Mouse (Mus musculus): ENCODE results near the gene 9430015G10Rik. TPM values are rescaled to one million over a fixed set of nuclear protein-coding genes. Genes with fewer than 3 reads are reported as not detected.

Gene 9430015G10Rik
- polyA plus RNA-seq, 1 experiment from 2014 or later = 42.0 TPM

DNA sequence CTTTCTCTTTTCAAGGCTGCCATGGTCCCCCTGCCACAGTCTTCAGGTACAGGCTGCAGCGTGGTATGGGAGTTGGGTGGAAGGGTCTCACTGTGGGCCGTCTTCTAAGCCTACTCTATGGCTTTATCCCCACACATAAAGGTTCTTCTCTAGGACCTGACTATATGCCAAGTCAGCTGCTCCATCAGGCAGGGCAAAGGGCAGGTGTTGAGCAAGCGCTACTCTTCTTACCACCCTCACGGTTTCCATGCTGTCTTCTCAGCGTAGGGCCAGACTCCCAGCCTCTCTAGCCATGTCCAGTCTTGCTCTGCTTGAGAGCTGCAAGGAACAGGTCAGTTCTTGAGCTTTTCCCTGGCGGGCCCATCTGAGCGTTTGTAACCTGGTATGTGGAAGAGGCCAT, 14.3 kb downstream of the 9430015G10Rik start:
- Histone ChIP-seq H3K27me3 (ENCODE audit: control insufficient read depth, insufficient read depth, low read depth, low read length) (no peaks in the 10 kb centered on the region), H3K4me1 (replicated peaks; ENCODE audit: control insufficient read depth, insufficient read depth, low read length) (no peaks in the 10 kb centered on the region), H3K9ac (ENCODE audit: low read length) (no peak overlapping the region), H3K4me3 (ENCODE audit: low read length) (no peak overlapping the region), H3K27ac (ENCODE audit: low read length) (no peak overlapping the region), H3K4me2 (ENCODE audit: low read depth, low read length) (no peak overlapping the region), H3K36me3 (ENCODE audit: control insufficient read depth, insufficient read depth, low read length) (peaks cover 45% of the 10 kb centered on the region), H3K9me3 (ENCODE audit: control insufficient read depth, low read length) (no peaks in the 10 kb centered on the region)
- WGBS = 93% methylated on average over 7 of the region's 7 CpGs
- no peak for ATAC-seq (ENCODE audit: low read depth)

DNA sequence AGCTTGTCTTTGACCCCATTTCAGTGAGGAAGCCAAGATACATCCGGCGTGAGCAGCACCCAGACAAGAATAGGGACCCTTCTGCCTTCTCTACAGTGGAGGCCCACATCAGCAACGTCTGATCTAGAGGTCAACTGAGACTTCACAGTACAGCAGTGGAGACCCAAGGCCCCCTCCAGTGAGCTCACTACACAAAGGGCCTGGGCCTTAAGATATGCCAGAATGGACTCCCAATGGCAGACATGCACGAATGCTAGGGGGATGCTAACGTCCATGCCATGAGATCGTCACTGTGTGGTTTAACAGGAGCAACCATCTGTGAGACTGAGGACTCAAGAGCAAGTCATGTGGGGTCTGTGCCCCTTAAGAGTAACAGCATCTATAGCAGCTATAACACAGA, 15.6 kb downstream of the 9430015G10Rik start:
- no peak for ATAC-seq (ENCODE audit: low read depth)
- Histone ChIP-seq H3K9ac (ENCODE audit: low read length) (no peak overlapping the region), H3K27me3 (ENCODE audit: control insufficient read depth, insufficient read depth, low read depth, low read length) (no peaks in the 10 kb centered on the region), H3K4me2 (ENCODE audit: low read depth, low read length) (no peak overlapping the region), H3K36me3 (ENCODE audit: control insufficient read depth, insufficient read depth, low read length) (peaks cover 34% of the 10 kb centered on the region), H3K9me3 (ENCODE audit: control insufficient read depth, low read length) (no peaks in the 10 kb centered on the region), H3K4me3 (ENCODE audit: low read length) (no peak overlapping the region), H3K4me1 (replicated peaks; ENCODE audit: control insufficient read depth, insufficient read depth, low read length) (no peaks in the 10 kb centered on the region), H3K27ac (ENCODE audit: low read length) (no peak overlapping the region)
- WGBS = 92% methylated on average over 6 of the region's 6 CpGs

DNA sequence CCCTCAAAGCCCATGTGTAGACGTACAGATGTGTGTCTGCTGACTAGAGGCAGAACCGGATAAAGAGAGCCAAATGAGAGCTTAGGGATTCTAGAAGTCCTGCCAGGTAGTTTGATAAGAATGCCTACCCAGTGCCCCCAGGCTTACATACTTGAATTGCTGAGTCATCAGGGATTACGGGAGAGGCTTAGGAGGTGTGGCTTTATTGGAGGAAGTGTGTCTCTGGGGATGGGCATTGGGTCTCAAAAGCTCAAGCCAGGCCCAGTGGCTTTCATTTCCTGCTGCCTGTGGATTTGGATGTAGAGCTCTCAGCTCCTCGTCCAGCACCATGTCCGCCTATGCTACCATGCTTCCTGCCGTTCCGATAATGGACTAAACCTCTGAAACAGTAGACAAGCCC, 17.1 kb downstream of the 9430015G10Rik start:
- no peaks in the 10 kb centered on the region for H3K4me1 ChIP-seq (replicated peaks; ENCODE audit: control insufficient read depth, insufficient read depth, low read length)
- WGBS = 85% methylated on average over 7 of the region's 7 CpGs
- no peaks in the 10 kb centered on the region for H3K9me3 ChIP-seq (ENCODE audit: control insufficient read depth, low read length)
- H3K27ac ChIP-seq (ENCODE audit: low read length) = no peak overlapping the region
- H3K4me3 ChIP-seq (ENCODE audit: low read length) = no peak overlapping the region
- no peak for ATAC-seq (ENCODE audit: low read depth)
- H3K27me3 ChIP-seq (ENCODE audit: control insufficient read depth, insufficient read depth, low read depth, low read length) = no peaks in the 10 kb centered on the region
- H3K4me2 ChIP-seq (ENCODE audit: low read depth, low read length) = no peak overlapping the region
- H3K36me3 ChIP-seq (ENCODE audit: control insufficient read depth, insufficient read depth, low read length) = peaks cover 32% of the 10 kb centered on the region
- H3K9ac ChIP-seq (ENCODE audit: low read length) = no peak overlapping the region

DNA sequence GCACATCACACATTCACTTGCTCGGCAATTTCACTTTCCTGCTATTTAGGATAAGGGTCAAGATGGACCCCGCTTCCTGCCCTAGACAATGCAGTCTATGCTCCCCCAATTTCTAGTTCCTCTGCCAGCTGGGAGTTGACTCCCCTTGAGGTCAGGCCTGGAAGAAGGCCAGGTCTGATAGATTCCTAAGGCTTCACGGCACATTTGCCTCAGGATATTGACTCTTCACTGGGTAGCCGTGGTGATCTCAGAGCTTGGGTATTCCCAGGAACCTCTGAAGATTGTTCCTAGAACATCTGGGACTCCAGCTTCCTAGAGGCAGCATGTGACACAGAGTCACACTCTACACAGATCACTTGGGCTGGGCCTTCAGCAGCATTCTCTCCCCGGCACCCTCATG, 19.0 kb downstream of the 9430015G10Rik start:
- ATAC-seq (ENCODE audit: low read depth) = no peak
- Histone ChIP-seq H3K4me1 (replicated peaks; ENCODE audit: control insufficient read depth, insufficient read depth, low read length) (no peaks in the 10 kb centered on the region), H3K9ac (ENCODE audit: low read length) (no peak overlapping the region), H3K36me3 (ENCODE audit: control insufficient read depth, insufficient read depth, low read length) (peaks cover 20% of the 10 kb centered on the region), H3K27me3 (ENCODE audit: control insufficient read depth, insufficient read depth, low read depth, low read length) (no peaks in the 10 kb centered on the region), H3K4me3 (ENCODE audit: low read length) (no peak overlapping the region), H3K9me3 (ENCODE audit: control insufficient read depth, low read length) (no peaks in the 10 kb centered on the region), H3K27ac (ENCODE audit: low read length) (no peak overlapping the region), H3K4me2 (ENCODE audit: low read depth, low read length) (no peak overlapping the region)
- WGBS = 69% methylated on average over 5 of the region's 5 CpGs

DNA sequence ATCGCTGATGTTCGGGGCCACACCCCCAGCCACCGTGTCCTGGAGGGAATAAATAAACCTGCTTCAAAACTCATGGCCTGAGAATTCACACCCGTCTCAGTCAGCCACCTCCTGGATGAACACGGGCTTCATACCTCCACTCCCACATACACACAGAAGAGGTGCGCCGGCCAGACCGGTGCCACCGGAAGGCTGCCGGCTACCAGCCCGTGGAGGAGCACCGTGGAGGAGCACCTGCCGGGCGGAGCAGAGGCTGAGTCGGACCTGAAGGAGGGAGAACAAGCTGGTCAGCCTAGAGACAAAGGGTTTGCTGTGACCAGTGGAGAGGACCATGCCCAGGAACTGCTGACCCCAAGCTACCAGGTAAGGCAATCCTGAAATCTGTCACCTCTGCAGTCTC, 20.7 kb downstream of the 9430015G10Rik start, which contains the start of gene Rnf223:
Gene Rnf223 (plus strand): TSS at position 78 of the 400 bp plus-strand sequence.
- Histone ChIP-seq H3K4me3 (ENCODE audit: low read length) (no peak within 1 kb of the TSS), H3K27me3 (ENCODE audit: control insufficient read depth, insufficient read depth, low read depth, low read length) (no peaks in the 10 kb centered on the region), H3K9me3 (ENCODE audit: control insufficient read depth, low read length) (no peaks in the 10 kb centered on the region), H3K4me2 (ENCODE audit: low read depth, low read length) (no peak within 1 kb of the TSS), H3K9ac (ENCODE audit: low read length) (no peak within 1 kb of the TSS), H3K4me1 (replicated peaks; ENCODE audit: control insufficient read depth, insufficient read depth, low read length) (no peaks in the 10 kb centered on the region), H3K36me3 (ENCODE audit: control insufficient read depth, insufficient read depth, low read length) (peaks cover 11% of the 10 kb centered on the region), H3K27ac (ENCODE audit: low read length) (no peak within 1 kb of the TSS)
- ATAC-seq (ENCODE audit: low read depth) = no peak
- WGBS = 60% methylated on average over 15 of the region's 15 CpGs

DNA sequence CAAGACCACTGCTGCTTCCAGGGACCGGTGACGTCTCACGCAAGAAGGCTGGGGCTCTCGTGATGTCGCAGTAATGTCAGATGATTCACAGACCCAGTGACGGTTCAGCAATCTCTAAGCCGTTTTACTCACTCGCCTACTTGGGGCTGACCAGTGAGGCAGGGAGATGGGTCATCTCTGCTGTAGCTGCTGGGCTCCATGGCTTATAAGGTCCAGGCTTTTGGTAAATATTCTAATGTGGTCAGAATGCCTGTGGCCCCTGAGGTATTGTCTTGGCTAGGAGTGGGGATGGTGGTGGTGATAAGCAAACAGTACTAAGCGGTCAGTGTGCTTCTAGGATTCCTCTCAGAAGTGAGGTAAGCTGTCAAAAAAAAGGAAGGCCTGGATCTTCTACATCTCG, 21.2 kb downstream of the 9430015G10Rik start:
- ATAC-seq (ENCODE audit: low read depth) = no peak
- 65% methylated on average over 10 of the region's 10 CpGs for WGBS
- peaks cover 6% of the 10 kb centered on the region; the same call in 1 of the 2 replicates for H3K36me3 ChIP-seq (ENCODE audit: control insufficient read depth, insufficient read depth, low read length)
- no peaks in the 10 kb centered on the region for H3K4me1 ChIP-seq (replicated peaks; ENCODE audit: control insufficient read depth, insufficient read depth, low read length)
- H3K4me2 ChIP-seq (ENCODE audit: low read depth, low read length) = no peak overlapping the region
- no peak overlapping the region for H3K9ac ChIP-seq (ENCODE audit: low read length)
- no peaks in the 10 kb centered on the region for H3K27me3 ChIP-seq (ENCODE audit: control insufficient read depth, insufficient read depth, low read depth, low read length)
- no peak overlapping the region for H3K27ac ChIP-seq (ENCODE audit: low read length)
- H3K9me3 ChIP-seq (ENCODE audit: control insufficient read depth, low read length) = no peaks in the 10 kb centered on the region
- no peak overlapping the region for H3K4me3 ChIP-seq (ENCODE audit: low read length)

DNA sequence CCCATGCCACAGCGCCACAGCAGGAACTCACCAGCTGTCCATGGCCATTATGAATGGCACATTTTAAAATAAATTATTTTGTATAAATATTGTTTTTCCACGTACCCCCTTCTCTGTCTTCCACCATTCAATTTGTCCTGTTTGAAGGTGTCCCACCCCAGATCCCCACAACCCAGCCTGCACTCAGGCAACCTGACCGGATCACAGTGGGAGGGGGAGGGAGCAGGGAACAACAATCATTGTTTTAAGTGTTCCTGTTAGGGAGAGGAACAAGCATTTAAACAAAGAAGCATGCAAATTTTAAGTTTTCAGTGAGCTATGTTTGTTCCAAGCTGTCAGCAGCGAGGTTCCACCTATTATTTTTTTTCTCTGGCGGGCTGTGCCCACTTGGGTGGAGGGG, 23.6 kb downstream of the 9430015G10Rik start:
- H3K4me2 ChIP-seq (ENCODE audit: low read depth, low read length) = no peak overlapping the region
- ATAC-seq (ENCODE audit: low read depth) = no peak
- no peaks in the 10 kb centered on the region for H3K4me1 ChIP-seq (replicated peaks; ENCODE audit: control insufficient read depth, insufficient read depth, low read length)
- no peak overlapping the region for H3K4me3 ChIP-seq (ENCODE audit: low read length)
- 59% methylated on average over 5 of the region's 5 CpGs for WGBS
- H3K36me3 ChIP-seq (ENCODE audit: control insufficient read depth, insufficient read depth, low read length) = no peaks in the 10 kb centered on the region
- no peaks in the 10 kb centered on the region for H3K9me3 ChIP-seq (ENCODE audit: control insufficient read depth, low read length)
- H3K9ac ChIP-seq (ENCODE audit: low read length) = no peak overlapping the region
- H3K27ac ChIP-seq (ENCODE audit: low read length) = no peak overlapping the region
- no peaks in the 10 kb centered on the region for H3K27me3 ChIP-seq (ENCODE audit: control insufficient read depth, insufficient read depth, low read depth, low read length)

DNA sequence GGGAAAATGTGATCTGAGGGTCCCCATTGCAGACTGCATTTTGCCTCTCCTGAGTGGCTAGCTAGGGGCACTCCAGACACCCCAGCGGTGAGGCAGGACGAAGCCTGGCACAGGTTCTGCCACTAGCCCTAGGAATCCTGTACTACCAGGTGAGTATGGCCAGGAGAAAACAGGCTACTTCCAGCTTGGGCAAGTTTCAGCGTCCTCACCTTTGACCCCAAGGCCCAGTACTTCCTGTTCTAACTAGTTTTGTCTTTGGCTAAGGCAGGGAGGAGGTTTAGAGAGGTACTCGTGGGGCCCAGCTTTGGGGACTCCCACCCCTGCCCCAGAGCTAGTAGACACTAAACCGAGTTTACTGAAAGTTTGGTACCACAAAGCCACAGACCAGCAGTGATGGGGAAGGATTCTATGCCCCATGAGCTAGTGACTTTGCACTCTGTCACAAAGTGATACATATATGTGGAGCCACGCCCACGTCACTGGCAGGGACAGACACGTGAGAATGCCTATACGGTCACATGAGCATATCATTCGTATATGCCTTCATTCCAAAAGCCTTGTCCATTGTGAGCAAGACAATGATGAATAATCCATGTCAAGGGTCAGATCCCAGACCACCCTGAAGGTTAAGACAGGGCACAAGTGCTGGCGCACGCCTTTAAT, 24.3 kb downstream of the 9430015G10Rik start:
- no peaks in the 10 kb centered on the region for H3K4me1 ChIP-seq (replicated peaks; ENCODE audit: control insufficient read depth, insufficient read depth, low read length)
- no peak overlapping the region for H3K4me2 ChIP-seq (ENCODE audit: low read depth, low read length)
- no peak overlapping the region for H3K4me3 ChIP-seq (ENCODE audit: low read length)
- H3K27me3 ChIP-seq (ENCODE audit: control insufficient read depth, insufficient read depth, low read depth, low read length) = no peaks in the 10 kb centered on the region
- WGBS = 78% methylated on average over 12 of the region's 12 CpGs
- H3K27ac ChIP-seq (ENCODE audit: low read length) = no peak overlapping the region
- H3K9me3 ChIP-seq (ENCODE audit: control insufficient read depth, low read length) = no peaks in the 10 kb centered on the region
- no peak overlapping the region for H3K9ac ChIP-seq (ENCODE audit: low read length)
- no peak for ATAC-seq (ENCODE audit: low read depth)
- H3K36me3 ChIP-seq (ENCODE audit: control insufficient read depth, insufficient read depth, low read length) = no peaks in the 10 kb centered on the region

DNA sequence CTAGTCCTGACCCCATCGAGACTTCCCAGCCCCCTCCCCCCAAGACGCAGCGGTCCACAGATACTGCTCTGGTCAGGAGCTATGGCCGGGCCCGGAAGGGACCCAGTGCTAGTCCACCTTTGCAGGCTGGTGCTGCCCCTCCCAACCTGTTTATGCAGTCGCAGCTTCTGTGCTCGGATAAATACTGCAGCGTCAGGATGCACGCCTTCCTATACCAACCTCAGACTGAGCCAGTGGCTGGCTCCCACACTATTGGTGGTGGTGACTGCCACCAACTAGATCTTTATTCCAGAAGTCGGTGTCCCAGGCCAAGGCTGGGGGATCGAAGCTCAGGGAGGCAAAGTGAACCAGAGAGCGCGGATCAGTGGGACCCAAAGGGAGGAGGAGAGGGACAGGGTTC, 25.3 kb downstream of the 9430015G10Rik start:
- Histone ChIP-seq H3K9ac (ENCODE audit: low read length) (no peak overlapping the region), H3K36me3 (ENCODE audit: control insufficient read depth, insufficient read depth, low read length) (no peaks in the 10 kb centered on the region), H3K4me2 (ENCODE audit: low read depth, low read length) (no peak overlapping the region), H3K4me3 (ENCODE audit: low read length) (no peak overlapping the region), H3K4me1 (replicated peaks; ENCODE audit: control insufficient read depth, insufficient read depth, low read length) (no peaks in the 10 kb centered on the region), H3K9me3 (ENCODE audit: control insufficient read depth, low read length) (no peaks in the 10 kb centered on the region), H3K27ac (ENCODE audit: low read length) (no peak overlapping the region), H3K27me3 (ENCODE audit: control insufficient read depth, insufficient read depth, low read depth, low read length) (no peaks in the 10 kb centered on the region)
- no peak for ATAC-seq (ENCODE audit: low read depth)
- WGBS = 89% methylated on average over 13 of the region's 13 CpGs

DNA sequence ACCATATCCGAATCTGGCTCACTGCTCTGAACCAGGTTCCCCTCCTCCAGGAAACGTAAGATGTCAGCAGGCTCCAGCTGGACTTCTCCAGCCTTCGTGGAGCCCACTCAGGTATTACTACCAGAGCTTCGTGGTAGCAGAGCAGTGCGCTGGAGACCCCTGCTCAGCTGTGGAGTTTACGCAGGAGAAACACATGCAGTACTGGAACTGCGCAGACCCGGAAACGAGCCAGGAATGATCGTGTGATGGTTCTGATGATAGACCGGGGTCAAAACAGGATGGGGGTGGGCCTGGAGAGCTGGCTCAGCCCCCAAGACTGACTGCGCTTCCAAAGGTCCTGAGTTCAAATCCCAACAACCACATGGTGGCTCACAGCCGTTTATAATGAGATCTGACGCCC, 26.0 kb downstream of the 9430015G10Rik start:
- Histone ChIP-seq H3K4me2 (ENCODE audit: low read depth, low read length) (no peak overlapping the region), H3K9ac (ENCODE audit: low read length) (no peak overlapping the region), H3K4me3 (ENCODE audit: low read length) (no peak overlapping the region), H3K36me3 (ENCODE audit: control insufficient read depth, insufficient read depth, low read length) (no peaks in the 10 kb centered on the region), H3K9me3 (ENCODE audit: control insufficient read depth, low read length) (no peaks in the 10 kb centered on the region), H3K27ac (ENCODE audit: low read length) (no peak overlapping the region), H3K27me3 (ENCODE audit: control insufficient read depth, insufficient read depth, low read depth, low read length) (no peaks in the 10 kb centered on the region), H3K4me1 (replicated peaks; ENCODE audit: control insufficient read depth, insufficient read depth, low read length) (no peaks in the 10 kb centered on the region)
- no peak for ATAC-seq (ENCODE audit: low read depth)
- 91% methylated on average over 14 of the region's 14 CpGs for WGBS

Measured in lung, embryonic 16.5 days (tissue).